Mouse (Mus musculus) intestine, postnatal 0 days (tissue): ENCODE measurements around the gene Foxa3. TPM values are rescaled to one million over a fixed set of nuclear protein-coding genes. Genes with fewer than 3 reads are reported as not detected.
"Not testable (repeated sequence)": the region's sequence is repeated elsewhere in the genome, so short reads cannot be mapped to it uniquely, and the experiment has no call there.

Experiments used
- ATAC-seq: fragments of 200-750 bp; cut with Nextera tagmentation; 2 replicates; pipeline ENCODE4 v1.8.0; 2017; ENCODE audit warnings: mild to moderate bottlenecking, moderate TSS enrichment, moderate library complexity
- H3K27ac ChIP-seq: fragments of 300-500 bp; sonication (generic); 2 replicates; pipeline ENCODE4 v1.5.1; 2014; ENCODE audit warnings: mild to moderate bottlenecking, low read depth, low read length, moderate library complexity
- H3K27me3 ChIP-seq: fragments of 300-500 bp; sonication (generic); replicated peaks from 2 replicates; pipeline ENCODE4 v1.6.1; 2014; ENCODE audit warnings: low read length, mixed read lengths; ENCODE audit not compliant: control insufficient read depth, insufficient read depth
- H3K36me3 ChIP-seq: fragments of 300-500 bp; sonication (generic); 2 replicates; pipeline ENCODE4 v1.6.1; 2014; ENCODE audit warnings: mild to moderate bottlenecking, moderate library complexity; ENCODE audit not compliant: control insufficient read depth, insufficient read depth
- H3K4me1 ChIP-seq: fragments of 300-500 bp; sonication (generic); replicated peaks from 2 replicates; pipeline ENCODE4 v1.6.1; 2014; ENCODE audit warnings: antibody characterized with exemption, low read length, mixed read lengths; ENCODE audit not compliant: control insufficient read depth, insufficient read depth
- H3K4me2 ChIP-seq: fragments of 300-500 bp; sonication (generic); replicated peaks from 2 replicates; pipeline ENCODE4 v1.6.1; 2014; ENCODE audit warnings: low read depth, mild to moderate bottlenecking, moderate library complexity
- H3K4me3 ChIP-seq: fragments of 300-500 bp; sonication (generic); 2 replicates; pipeline ENCODE4 v1.5.1; 2014; ENCODE audit warnings: low read depth, low read length
- H3K9ac ChIP-seq: fragments of 300-500 bp; sonication (generic); 2 replicates; pipeline ENCODE4 v1.6.1; 2014; ENCODE audit warnings: mild to moderate bottlenecking, low read depth, low read length
- H3K9me3 ChIP-seq: fragments of 300-500 bp; sonication (generic); 2 replicates; pipeline ENCODE4 v1.6.1; 2016; ENCODE audit warnings: mixed run types; ENCODE audit not compliant: control insufficient read depth
- CTCF ChIP-seq: sonication (generic); IDR thresholded peaks from 2 replicates; pipeline ENCODE4 v1.5.1; 2016; ENCODE audit warnings: low read depth, mild to moderate bottlenecking, control low read depth, antibody characterized with exemption, moderate library complexity
- WGBS: fragments of 180-500 bp; shearing (Covaris S2); extraction: QIAGEN DNeasy Blood & Tissue Kit; methylation state at CpG from one replicate; pipeline ENCODE4 v1.1.7; 2014; 5-methylcytosine and 5-hydroxymethylcytosine counted together
- polyA plus RNA-seq: library from polyadenylated mRNA; unstranded; fragments of >200 nt; fragmentation: Nextera tagmentation; extraction: Ambion mirVana; gene quantifications from 2 replicates; pipeline ENCODE4 v1.2.1, GENCODE M21; 2015

Foxa3 gene
- 11.8 and 12.4 TPM in 2 replicates for polyA plus RNA-seq

DNA sequence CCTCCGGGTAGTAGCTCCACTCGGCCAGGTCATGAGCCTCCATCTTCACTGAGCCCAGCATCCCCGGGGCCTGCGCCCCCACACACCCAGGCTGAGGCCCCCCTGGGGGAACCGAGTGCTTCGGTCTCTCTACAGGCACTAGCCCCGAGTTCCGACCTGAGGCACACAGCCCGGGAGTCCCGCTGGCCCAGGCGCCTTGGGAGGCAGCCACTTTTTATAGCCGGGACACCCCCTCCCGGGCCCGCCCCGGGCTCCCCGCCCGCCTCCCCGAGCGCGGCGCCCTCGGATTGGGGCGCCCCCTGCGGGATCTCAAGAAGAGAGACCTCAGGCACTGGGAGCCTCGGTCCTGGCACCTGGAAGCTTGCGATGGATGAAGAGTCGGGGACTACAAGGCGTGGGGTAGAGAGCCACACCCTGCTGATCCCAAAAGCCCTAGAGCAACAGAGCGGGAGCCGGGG lies at the start of gene Foxa3:
TSS of gene Foxa3 (minus strand) at position 182 of the 458 bp plus-strand sequence.
- TF ChIP-seq CTCF = peak; percentile 67
- H3K9me3 ChIP-seq = no peaks in the 10 kb centered on the region
- H3K4me3 ChIP-seq = peak within 1 kb of the TSS; percentile 83
- peak within 1 kb of the TSS; percentile 79 for H3K9ac ChIP-seq
- H3K27ac ChIP-seq = peak within 1 kb of the TSS; percentile 23; the same call in 1 of the 2 replicates
- peaks cover 9% of the 10 kb centered on the region; the same call in 1 of the 2 replicates for H3K27me3 ChIP-seq
- peak; percentile 60 for ATAC-seq
- H3K4me2 ChIP-seq = peak within 1 kb of the TSS; percentile 85
- peaks cover 6% of the 10 kb centered on the region; the same call in 1 of the 2 replicates for H3K4me1 ChIP-seq
- H3K36me3 ChIP-seq = no peaks in the 10 kb centered on the region
- 2% methylated on average over 30 of the region's 30 CpGs for WGBS

- 49% methylated on average over 3 of the region's 3 CpGs for WGBS
- not testable (repeated sequence) for H3K27ac ChIP-seq, H3K9me3 ChIP-seq, H3K9ac ChIP-seq, ATAC-seq, H3K4me2 ChIP-seq, H3K36me3 ChIP-seq, H3K4me3 ChIP-seq, H3K4me1 ChIP-seq
- peak; percentile 49 for TF ChIP-seq CTCF
- H3K27me3 ChIP-seq = peaks cover 17% of the 10 kb centered on the region; the same call in 1 of the 2 replicates
Measured at GRCm38 (mm10) chr7:19071024-19071423, 47.7 kb upstream of the Foxa3 start.

GRCm38 (mm10) chr7:19069500-19069899 lies 46.2 kb upstream of the Foxa3 start:
- Histone ChIP-seq H3K4me1 (no peaks in the 10 kb centered on the region), H3K4me3 (no peak overlapping the region), H3K27ac (no peak overlapping the region), H3K27me3 (peaks cover 33% of the 10 kb centered on the region), H3K9ac (no peak overlapping the region), H3K36me3 (no peaks in the 10 kb centered on the region), H3K4me2 (no peak overlapping the region), H3K9me3 (no peaks in the 10 kb centered on the region)
- no peak for ATAC-seq
- peak; percentile 68 for TF ChIP-seq CTCF
- WGBS = 50% methylated on average over 3 of the region's 3 CpGs

DNA sequence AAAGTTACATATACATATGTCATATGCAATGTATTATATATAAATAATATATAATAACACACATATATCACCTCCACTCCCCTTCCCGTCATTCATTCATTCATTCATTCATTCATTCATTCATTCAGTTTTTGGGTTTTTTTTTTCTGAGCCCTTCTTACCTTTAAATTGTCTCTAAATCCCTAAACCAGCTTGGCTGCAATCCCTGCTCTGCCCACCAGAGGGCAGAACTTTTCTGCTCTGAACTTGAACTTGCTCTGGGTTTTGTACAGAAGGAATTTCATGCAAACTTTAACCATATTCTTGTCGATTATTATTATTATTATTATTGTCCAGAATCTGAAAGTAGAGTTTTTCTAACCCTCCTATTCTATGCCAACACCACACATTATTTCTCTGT lies 45.4 kb upstream of the Foxa3 start:
- H3K4me1 ChIP-seq = no peaks in the 10 kb centered on the region

DNA sequence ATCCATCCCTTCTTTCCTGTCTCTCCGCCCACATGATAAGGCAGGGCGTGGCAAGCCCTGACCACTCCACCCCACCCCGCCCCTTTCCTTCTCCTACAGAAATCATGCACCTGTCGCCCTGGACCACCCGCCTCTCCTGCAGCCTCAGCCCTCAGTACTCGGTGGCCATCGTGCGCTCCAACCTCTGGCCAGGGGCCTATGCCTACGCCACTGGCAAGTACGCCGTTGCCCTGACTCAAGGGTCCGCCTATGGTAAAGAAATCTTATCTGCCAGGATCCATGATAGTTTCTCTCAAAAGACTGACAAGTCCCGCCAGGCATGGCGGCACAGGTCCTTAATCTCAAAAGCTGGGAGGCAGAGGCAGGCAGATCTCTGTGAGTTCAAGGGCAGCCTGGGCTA lies 44.6 kb upstream of the Foxa3 start:
- no peak overlapping the region for H3K27ac ChIP-seq
- H3K9ac ChIP-seq = no peak overlapping the region
- H3K9me3 ChIP-seq = no peaks in the 10 kb centered on the region
- H3K27me3 ChIP-seq = peaks cover 29% of the 10 kb centered on the region
- no peaks in the 10 kb centered on the region for H3K4me1 ChIP-seq
- no peak for TF ChIP-seq CTCF
- no peak overlapping the region for H3K4me3 ChIP-seq
- WGBS = 64% methylated on average over 13 of the region's 14 CpGs
- H3K36me3 ChIP-seq = no peaks in the 10 kb centered on the region
- no peak overlapping the region for H3K4me2 ChIP-seq
- ATAC-seq = 0 out of 2 replicates have a peak, but pooled peaks have one; percentile 38

More for the DNA sequence above, 45.4 kb upstream of the Foxa3 start:
- Histone ChIP-seq H3K9me3 (no peaks in the 10 kb centered on the region), H3K9ac (no peak overlapping the region), H3K36me3 (no peaks in the 10 kb centered on the region), H3K27me3 (peaks cover 29% of the 10 kb centered on the region), H3K4me2 (no peak overlapping the region), H3K27ac (no peak overlapping the region), H3K4me3 (no peak overlapping the region)
- no peak for ATAC-seq
- WGBS = 2% methylated on average over 2 of the region's 2 CpGs
- TF ChIP-seq CTCF = peak; percentile 80

- Histone ChIP-seq H3K4me1 (no peaks in the 10 kb centered on the region), H3K36me3 (no peaks in the 10 kb centered on the region), H3K4me3 (no peak overlapping the region), H3K4me2 (no peak overlapping the region), H3K27me3 (peaks cover 29% of the 10 kb centered on the region), H3K27ac (no peak overlapping the region), H3K9me3 (no peaks in the 10 kb centered on the region), H3K9ac (no peak overlapping the region)
- no peak for ATAC-seq
- WGBS = 33% methylated on average over 14 of the region's 14 CpGs
- TF ChIP-seq CTCF = no peak
Measured at GRCm38 (mm10) chr7:19067063-19067462, 43.7 kb upstream of the Foxa3 start.
